Mouse (Mus musculus) lung, adult 2 months (tissue): Measurements from ENCODE around the gene Tnfrsf1a.

Experiments
- CTCF ChIP-seq: fragments of 200-500 bp; IDR thresholded peaks from 2 replicates; pipeline ENCODE4 v1.5.1; 2011; ENCODE audit warnings: mild to moderate bottlenecking, low read length, control low read depth; ENCODE audit not compliant: insufficient read depth
- POLR2A ChIP-seq: fragments of 200-500 bp; IDR thresholded peaks from 2 replicates; pipeline ENCODE4 v1.6.1; 2011; ENCODE audit warnings: low read depth, mild to moderate bottlenecking, control low read depth, low read length, borderline replicate concordance; ENCODE audit errors: extremely low read depth

DNA sequence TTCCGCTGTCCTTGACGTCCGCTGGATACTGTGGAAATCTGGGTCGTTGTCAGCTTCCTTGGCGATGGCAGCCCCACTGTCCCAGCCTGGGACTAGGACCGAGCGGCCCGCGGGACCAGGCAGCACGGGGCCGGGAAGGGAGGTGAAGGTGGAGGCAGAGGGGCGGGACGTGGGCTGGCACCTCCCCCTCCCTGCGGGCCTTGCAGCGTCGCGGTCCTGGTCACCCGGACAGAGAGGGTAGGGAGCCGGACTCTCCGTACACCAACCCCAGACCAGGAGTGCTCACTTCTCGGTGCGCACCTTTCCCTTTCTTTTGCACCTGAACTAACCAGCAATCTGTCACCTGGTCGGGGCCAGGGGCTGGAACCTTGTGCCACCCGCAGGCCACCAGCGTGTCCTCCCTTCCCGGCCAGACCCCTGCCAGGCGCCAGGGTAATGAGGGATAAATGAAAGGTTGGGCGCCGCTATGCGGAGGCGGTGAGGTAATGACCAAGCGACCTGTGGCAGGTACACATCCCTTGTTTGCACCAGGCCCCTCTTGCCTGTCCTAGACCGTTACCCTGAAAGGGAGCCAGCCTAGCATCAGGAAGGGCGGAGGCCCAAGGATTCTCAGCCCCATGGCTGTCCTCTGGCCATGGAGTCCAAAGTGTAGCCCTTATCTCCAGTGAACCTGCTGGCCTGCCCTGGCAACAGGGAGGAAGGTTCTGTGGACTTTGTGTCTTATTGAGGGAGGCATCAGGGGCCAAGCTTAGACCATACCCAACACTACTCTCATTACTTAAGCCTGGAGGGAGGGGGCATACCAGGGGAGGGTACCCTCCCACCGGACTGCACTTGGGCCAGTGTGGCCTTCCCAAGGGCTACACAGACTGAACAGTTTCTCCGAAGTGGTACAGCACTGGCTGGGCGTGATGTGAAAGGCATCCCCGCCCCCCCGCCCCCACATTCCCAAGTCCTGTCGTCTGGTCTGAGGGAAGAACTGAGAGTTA is 31.5 kb downstream of the Tnfrsf1a start, which contains the start of gene Plekhg6:
- TF ChIP-seq CTCF: no peak
- TF ChIP-seq POLR2A: 0 out of 2 replicates have a peak, but pooled peaks have one; percentile 14
